Mouse (Mus musculus) erythroblast, embryonic 14.5 days (primary cell): ENCODE results near the gene Col1a2. TPM values are rescaled to one million over a fixed set of nuclear protein-coding genes. Genes with fewer than 3 reads are reported as not detected.

Experiments used
- H3K27me3 ChIP-seq: 2 replicates; pipeline ENCODE4 v1.6.1; 2012; ENCODE audit warnings: inconsistent platforms; ENCODE audit not compliant: control insufficient read depth
- H3K36me3 ChIP-seq: 2 replicates; pipeline ENCODE4 v1.6.1; 2012; ENCODE audit warnings: mild to moderate bottlenecking, inconsistent platforms; ENCODE audit not compliant: control insufficient read depth
- H3K4me1 ChIP-seq: 2 replicates; pipeline ENCODE4 v1.6.1; 2012; ENCODE audit warnings: inconsistent platforms; ENCODE audit not compliant: control insufficient read depth
- H3K4me3 ChIP-seq: replicated peaks from 2 replicates; pipeline ENCODE3; 2012; ENCODE audit warnings: moderate library complexity, mild to moderate bottlenecking, inconsistent platforms
- H3K9me3 ChIP-seq: 2 replicates; pipeline ENCODE4 v1.6.1; 2012; ENCODE audit warnings: low read length, inconsistent platforms, mixed read lengths; ENCODE audit not compliant: control insufficient read depth
- GATA1 ChIP-seq: IDR thresholded peaks from 2 replicates; pipeline ENCODE4 v1.6.1; 2012; ENCODE audit warnings: low read length, inconsistent platforms, mixed read lengths
- TAL1 ChIP-seq: IDR thresholded peaks from 3 replicates; pipeline ENCODE4 v1.6.1; 2012; ENCODE audit warnings: low read length, inconsistent platforms, mixed read lengths
- polyA plus RNA-seq: library from polyadenylated mRNA; stranded (reverse); fragments of >175 nt; gene quantifications from 2 replicates; pipeline ENCODE4 v1.2.3, GENCODE M21; 2012

Gene Col1a2
- polyA plus RNA-seq, 1 experiment, result 0.06 TPM

DNA sequence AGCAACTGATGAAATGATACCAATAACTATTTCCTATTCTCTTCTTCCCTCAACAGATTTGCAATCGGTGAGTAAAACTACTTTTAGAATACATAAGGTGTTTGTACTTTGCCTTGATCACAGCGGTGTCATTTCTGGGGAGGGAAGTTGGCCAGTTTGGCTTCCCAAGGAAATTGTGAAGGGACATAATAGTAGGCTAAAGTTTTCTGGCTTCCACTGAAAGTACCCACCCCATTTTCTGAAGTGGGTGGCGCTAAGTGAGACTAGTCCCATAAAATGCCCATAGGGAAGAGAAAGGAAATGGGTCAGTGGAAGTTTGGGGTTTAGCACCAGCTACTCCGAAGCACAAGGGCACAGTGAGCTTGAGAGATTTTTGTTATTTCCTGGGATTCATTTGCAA, 3.7 kb downstream of the Col1a2 start:
- H3K9me3 ChIP-seq, result no peaks in the 10 kb centered on the region
- H3K4me1 ChIP-seq, result peaks cover 5% of the 10 kb centered on the region
- H3K4me3 ChIP-seq, result no peak overlapping the region
- peaks cover 17% of the 10 kb centered on the region for H3K27me3 ChIP-seq
- TF ChIP-seq TAL1 (no peak), GATA1 (no peak)
- H3K36me3 ChIP-seq, result no peaks in the 10 kb centered on the region

GRCm38 (mm10) chr6:4509395-4509794, 4.8 kb downstream of the Col1a2 start:
- no peak overlapping the region for H3K4me3 ChIP-seq
- H3K9me3 ChIP-seq, result no peaks in the 10 kb centered on the region
- no peaks in the 10 kb centered on the region for H3K36me3 ChIP-seq
- peaks cover 5% of the 10 kb centered on the region for H3K4me1 ChIP-seq
- TF ChIP-seq TAL1 (no peak), GATA1 (no peak)
- H3K27me3 ChIP-seq, result peaks cover 14% of the 10 kb centered on the region

DNA sequence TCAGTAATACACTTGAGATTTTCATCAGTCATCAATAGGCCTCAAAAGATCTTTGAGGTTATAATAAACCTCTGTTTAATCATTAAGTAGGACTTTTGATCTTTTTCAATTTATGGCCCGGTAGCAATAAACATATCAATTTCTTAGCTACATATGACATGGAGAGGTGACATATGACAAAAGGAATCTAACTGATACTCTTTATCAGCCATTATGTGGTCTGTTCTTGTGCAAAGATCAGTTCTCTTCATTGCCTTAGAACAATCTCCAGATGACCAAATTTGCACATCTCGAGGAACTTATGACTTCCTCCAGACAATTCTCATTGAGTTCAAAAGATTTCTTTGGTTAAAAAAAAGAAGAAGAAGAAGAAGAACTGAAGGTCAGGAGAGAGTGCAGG, 10.1 kb downstream of the Col1a2 start:
- no peaks in the 10 kb centered on the region for H3K36me3 ChIP-seq
- no peak overlapping the region for H3K4me3 ChIP-seq
- no peaks in the 10 kb centered on the region for H3K27me3 ChIP-seq
- no peaks in the 10 kb centered on the region for H3K4me1 ChIP-seq
- H3K9me3 ChIP-seq, result no peaks in the 10 kb centered on the region
- TF ChIP-seq GATA1, result no peak
- TF ChIP-seq TAL1, result no peak

DNA sequence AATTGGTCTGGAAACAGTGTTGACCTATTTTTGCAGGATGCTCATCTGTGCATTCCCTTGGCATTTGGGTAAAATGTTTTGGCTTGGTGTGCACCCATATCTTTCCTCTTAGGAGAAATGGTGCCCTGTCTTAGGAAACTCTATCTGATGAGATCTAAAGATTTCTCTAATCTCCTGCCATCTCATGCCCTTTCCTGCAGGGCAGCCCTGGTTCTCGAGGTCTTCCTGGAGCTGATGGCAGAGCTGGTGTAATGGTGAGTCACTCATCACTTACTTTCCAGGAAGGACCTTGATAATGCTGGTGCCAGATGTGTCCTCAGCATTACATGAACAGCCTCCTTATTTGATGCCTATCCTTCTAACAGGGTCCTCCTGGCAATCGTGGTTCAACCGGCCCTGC, 16.4 kb downstream of the Col1a2 start:
- TF ChIP-seq TAL1 (no peak), GATA1 (no peak)
- Histone ChIP-seq H3K4me3 (no peak overlapping the region), H3K36me3 (no peaks in the 10 kb centered on the region), H3K4me1 (no peaks in the 10 kb centered on the region), H3K9me3 (no peaks in the 10 kb centered on the region), H3K27me3 (no peaks in the 10 kb centered on the region)

GRCm38 (mm10) chr6:4528439-4528838, 23.8 kb downstream of the Col1a2 start:
- Histone ChIP-seq H3K27me3 (no peaks in the 10 kb centered on the region), H3K4me3 (no peak overlapping the region), H3K4me1 (no peaks in the 10 kb centered on the region), H3K36me3 (no peaks in the 10 kb centered on the region), H3K9me3 (no peaks in the 10 kb centered on the region)
- TF ChIP-seq GATA1 (no peak), TAL1 (no peak)

DNA sequence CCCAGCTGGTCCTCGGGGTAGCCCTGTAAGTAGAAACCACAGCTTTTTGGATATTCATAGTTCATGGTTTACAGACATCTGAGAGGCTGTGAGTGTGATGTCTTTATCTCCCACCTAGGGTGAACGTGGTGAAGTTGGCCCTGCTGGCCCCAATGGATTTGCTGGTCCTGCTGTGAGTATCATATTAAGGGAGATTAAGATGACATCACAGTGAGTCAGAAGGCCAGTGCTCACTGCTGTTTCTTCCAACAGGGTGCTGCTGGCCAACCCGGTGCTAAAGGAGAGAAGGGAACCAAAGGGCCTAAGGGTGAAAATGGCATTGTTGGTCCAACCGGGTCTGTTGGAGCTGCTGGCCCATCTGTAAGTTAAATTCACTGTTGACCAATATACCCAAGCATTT, 26.4 kb downstream of the Col1a2 start:
- no peak overlapping the region for H3K4me3 ChIP-seq
- no peaks in the 10 kb centered on the region for H3K4me1 ChIP-seq
- no peaks in the 10 kb centered on the region for H3K27me3 ChIP-seq
- H3K9me3 ChIP-seq, result no peaks in the 10 kb centered on the region
- TF ChIP-seq TAL1 (no peak), GATA1 (no peak)
- H3K36me3 ChIP-seq, result no peaks in the 10 kb centered on the region

DNA sequence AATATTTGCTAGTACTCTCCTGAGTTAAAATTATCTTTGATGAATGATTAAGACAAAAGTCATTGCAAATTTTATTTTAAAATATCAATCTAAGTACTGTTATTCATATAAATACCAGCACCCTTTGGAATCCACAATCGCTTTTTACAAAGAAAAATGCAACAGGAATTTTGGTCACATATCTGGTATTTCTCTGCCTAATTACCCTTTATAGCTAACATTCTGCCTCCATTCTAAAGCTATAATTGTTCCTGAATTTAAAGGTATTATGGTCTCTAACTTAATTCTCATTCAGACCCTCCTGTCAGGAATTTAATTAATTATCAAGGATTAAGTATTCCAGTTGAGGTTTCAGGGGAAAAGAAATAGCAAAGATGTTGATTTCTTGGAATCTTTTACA, 28.3 kb downstream of the Col1a2 start:
- no peaks in the 10 kb centered on the region for H3K9me3 ChIP-seq

GRCm38 (mm10) chr6:4534462-4535079, 30.0 kb downstream of the Col1a2 start:
- TF ChIP-seq GATA1, result no peak
- TF ChIP-seq TAL1, result no peak
- no peaks in the 10 kb centered on the region for H3K27me3 ChIP-seq
- H3K4me1 ChIP-seq, result no peaks in the 10 kb centered on the region
- H3K4me3 ChIP-seq, result no peak overlapping the region
- H3K36me3 ChIP-seq, result no peaks in the 10 kb centered on the region
- no peaks in the 10 kb centered on the region for H3K9me3 ChIP-seq

More for the DNA sequence above, 28.3 kb downstream of the Col1a2 start:
- no peaks in the 10 kb centered on the region for H3K36me3 ChIP-seq
- TF ChIP-seq TAL1, result no peak
- no peak for TF ChIP-seq GATA1
- H3K27me3 ChIP-seq, result no peaks in the 10 kb centered on the region
- no peaks in the 10 kb centered on the region for H3K4me1 ChIP-seq
- H3K4me3 ChIP-seq, result no peak overlapping the region

DNA sequence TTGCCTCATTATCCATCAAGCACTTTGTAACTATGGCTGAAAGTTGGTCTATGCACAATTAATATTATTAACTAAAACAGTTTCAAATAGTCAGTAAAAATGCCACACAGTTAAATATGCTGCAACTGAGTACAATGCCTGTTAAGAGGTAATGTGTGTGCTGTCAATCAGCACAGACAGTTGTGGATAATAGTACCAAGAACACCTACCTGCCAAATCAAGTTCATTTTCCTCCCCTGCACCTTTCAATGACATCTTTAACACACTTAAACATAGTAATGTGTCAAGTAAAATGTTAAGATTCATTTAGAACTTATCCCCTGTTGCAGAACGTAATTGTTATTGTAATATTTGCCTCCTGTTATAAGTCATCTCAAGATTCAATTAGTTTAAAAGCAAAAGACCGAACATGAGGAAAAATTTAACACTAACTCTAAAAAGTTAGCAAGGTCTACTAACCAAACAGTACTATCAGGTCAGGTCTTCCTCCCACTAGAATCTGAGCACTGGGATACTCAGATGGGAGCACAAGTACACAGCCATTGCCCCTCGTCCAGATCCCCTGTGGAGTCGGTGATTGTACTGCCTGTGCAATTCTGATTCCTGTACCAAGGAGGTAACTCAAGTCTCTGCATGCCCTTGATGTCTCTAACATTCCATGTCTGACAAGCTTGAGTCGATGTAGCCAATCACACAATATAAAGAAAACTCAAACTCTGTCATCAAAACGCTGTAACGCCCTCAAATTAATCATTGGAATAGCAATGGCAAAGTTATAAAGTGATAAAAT, 37.5 kb downstream of the Col1a2 start:
- TF ChIP-seq GATA1 (no peak), TAL1 (no peak)
- no peaks in the 10 kb centered on the region; the same call in 1 of the 2 replicates for H3K4me1 ChIP-seq
- H3K9me3 ChIP-seq, result no peaks in the 10 kb centered on the region
- H3K36me3 ChIP-seq, result no peaks in the 10 kb centered on the region
- no peak overlapping the region for H3K4me3 ChIP-seq
- H3K27me3 ChIP-seq, result no peaks in the 10 kb centered on the region
